Mouse (Mus musculus): ENCODE measurements around the gene Gm17349. TPM values are rescaled to one million over a fixed set of nuclear protein-coding genes. Genes with fewer than 3 reads are reported as not detected.
"Not testable (repeated sequence)": the region's sequence is repeated elsewhere in the genome, so short reads cannot be mapped to it uniquely, and the experiment has no call there.

Gene Gm17349
- total RNA-seq, 2 experiments from 2014 or later, result not detected

DNA sequence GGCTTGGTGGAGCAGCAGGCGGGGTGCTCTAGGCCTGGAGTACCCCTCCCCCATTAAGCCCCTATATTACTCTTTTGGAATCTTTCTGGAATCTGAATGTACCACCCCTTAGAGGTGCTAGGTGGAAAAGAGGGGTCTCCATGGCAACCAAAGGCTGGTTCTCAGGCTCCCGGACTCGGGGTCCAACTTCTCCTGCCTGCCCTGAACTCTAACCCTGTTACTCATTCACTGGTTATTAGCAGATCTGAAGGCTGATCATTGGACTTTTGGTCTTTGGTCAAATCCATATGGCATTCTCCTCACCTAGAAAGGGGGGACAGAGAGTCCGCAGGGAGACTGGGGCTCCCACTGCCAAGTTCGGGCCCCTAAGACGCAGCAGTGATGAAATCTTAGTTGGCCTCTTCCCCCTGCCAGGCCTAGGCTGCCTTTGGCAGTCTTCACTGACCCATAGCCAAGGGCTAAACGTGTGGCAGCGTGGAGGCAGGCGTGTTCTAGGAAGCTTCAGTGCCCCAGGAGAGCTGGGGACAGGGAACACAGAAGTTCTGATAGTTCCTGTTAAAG, 13.3 kb upstream of the Gm17349 start:
- no peak for ATAC-seq (ENCODE audit: poor library complexity, severe bottlenecking)

DNA sequence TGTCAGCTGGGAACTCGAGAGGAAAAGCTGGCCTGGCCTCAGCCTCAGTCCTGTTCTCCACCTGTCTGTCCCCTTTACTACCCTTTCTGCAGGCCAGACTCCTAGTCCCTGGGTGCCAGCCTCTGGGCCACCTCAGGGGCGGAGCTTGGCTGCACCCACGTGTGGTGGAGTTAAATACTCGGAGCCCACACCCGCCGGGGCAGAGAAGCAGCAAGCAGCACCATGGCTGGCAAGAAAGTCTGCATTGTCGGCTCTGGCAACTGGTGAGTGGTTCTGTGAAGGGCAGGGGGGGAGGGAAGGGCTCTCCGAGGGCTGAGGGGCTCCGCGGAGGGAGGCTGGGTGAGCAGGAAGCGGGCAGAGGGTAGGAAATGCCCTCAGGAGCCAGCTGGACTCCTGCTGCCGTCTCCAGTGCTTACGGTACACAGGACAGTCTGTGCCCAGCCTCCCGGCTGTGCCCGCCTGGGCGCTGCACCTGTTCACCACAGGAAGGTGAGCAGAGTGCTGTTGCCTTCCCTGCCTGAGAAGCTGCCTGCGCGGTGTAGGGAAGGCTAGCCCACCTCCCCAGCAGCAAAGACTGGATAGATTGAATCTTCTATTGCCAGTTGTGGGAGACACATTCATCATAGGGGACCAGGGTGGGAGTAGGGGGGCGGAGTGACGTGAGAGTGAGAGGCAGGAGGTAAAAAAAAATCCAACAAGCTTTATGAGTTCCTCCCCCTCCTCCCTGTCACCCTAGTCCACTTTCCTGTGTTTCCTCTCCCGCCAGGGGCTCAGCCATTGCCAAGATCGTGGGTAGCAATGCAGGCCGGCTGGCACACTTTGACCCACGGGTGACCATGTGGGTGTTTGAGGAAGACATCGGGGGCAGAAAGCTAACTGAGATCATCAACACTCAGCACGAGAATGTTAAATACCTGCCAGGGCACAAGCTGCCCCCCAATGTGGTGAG, 12.4 kb upstream of the Gm17349 start, which contains the start of gene Gpd1:
Gene Gpd1 (plus strand): TSS at position 130 of the 949 bp plus-strand sequence.
- ATAC-seq (ENCODE audit: poor library complexity, severe bottlenecking), result 0 out of 2 replicates have a peak, but pooled peaks have one; percentile 27

DNA sequence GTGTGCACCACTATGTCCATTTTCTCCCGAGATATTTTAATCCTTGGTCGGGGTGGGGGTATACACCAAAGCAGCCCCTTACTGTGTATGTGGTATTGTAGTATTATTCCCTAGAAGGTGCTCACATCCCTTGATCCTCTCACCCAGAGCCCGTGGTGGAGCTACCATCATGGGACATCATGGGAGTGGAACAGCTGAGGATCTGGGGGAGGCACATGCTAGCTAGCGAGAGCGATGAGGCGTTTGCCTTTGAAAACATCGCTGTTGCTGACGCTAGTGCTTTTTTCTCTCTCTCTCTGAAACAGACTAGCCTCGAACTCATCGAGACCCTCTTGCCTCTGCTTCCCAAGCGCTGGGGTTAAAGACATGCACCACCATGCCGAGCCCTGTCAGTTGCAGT, 11.5 kb upstream of the Gm17349 start:
- no peak for ATAC-seq (ENCODE audit: poor library complexity, severe bottlenecking)

DNA sequence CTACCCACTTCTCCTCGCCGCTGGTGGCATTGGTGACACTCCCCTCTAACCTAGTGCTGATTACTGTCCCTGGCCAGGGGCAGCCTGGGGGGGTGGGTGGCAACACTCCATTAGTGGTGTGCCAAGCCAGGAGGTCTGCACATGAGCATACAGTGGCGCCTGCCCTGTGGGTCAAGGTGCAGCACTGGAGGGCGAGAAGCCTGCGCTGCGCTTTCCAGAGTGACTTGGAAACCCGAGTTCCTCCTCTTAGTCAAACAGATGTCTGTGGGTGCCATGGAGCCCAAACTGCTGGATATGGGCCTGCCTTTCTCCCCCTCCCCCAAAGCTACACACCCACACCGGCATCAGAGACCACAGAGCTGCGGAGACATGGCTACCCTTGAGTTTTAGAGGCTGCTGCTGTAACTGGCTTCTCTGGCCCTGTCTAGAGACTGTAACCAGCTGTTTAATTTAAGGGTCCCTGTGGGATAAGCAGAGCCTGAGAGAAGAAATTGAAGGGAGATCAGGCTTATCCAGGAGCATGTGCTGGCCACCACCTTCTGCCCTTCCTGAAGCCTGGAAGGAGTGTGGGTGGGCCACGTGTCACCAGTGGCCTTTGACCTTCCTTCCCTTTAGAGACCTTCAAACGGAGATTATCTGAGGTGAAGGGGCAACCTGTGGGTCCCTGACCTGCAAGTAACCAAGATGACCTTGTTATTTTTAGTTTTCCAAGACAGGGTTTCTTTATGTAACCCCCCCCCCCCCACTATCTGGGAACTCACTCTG, 10.9 kb upstream of the Gm17349 start:
- no peak for ATAC-seq (ENCODE audit: poor library complexity, severe bottlenecking)

DNA sequence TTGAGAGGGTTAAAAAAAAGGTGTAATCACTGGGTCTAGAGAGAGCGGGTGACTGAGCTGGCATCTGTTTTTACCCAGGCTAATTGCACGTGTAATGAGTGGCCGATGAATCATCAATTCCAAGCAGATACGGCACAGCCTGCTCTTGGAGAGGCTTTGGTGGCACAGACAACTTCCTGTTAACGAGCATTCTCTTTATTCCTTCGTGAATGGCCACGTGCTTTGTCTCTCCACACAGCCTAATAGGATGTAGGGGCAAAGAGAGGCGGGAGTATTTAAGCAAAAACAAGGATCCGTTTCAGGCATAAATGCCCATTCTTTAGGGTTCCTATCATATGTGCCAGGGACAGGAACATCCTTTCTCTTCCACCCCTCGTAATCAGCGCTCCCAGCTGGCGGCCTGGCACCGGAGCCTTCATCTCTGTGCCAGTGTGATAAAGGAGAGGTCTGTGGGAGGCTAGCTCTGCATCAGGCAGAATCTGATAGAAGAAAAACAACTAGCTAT, 10.1 kb upstream of the Gm17349 start:
- no peak for ATAC-seq (ENCODE audit: poor library complexity, severe bottlenecking)

DNA sequence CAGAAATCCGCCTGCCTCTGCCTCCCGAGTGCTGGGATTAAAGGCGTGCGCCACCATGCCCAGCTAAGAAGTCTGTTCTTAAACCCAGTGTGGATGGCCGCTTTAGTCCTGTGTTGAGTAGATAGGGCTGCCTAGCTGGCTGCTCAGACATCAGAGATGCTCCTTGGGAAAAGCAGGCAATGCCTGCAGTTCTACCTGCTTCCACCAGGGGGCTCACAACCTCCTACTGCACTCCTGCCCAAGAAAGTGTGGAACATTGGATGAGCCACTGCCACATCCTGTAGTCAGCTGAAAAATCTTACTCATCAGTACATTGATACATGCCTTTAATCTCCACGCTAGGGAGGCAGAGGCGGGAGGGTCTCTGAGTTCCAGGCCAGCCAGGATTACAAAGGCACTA, 9.6 kb upstream of the Gm17349 start:
- ATAC-seq (ENCODE audit: poor library complexity, severe bottlenecking), result peak; percentile 84

DNA sequence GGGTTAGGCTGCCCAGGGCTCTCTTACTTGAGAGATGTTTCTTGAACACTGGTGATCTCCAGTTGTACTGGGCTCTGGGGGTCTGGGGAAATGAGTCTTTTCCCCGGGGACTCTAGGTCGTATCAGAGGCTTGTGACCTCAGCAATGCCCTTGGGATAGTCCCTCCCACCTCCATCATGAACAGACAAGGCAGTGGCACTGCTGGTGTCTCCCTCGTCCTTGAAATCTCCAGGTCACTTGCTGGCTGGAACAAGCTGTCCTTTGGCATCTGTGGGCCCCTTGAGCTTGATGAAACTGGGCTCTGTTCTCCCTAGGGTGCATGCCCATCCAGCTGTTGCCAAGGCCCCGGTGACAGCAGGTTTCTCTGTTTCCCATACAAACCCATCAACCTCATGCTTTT, 8.9 kb upstream of the Gm17349 start:
- no peak for ATAC-seq (ENCODE audit: poor library complexity, severe bottlenecking)

DNA sequence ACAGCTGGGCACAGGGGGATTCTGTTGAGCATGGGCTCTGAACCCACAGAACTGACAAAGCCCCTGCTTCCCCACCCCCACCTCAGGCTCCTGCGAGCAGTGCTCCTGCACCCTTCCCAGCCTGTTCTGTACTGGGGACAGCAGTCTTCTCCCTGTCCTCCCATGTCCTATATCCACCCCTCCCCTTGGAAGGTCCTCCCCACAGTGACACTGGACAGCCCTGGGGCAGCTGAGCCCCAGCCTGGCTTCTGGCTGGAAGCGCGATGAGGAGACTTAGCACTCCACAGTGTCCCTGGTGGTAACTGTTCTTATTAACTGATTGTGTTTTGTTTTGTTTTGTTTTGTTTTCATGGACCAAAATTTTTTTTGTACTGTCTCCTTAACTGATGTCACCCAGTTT, 8.3 kb upstream of the Gm17349 start:
- no peak for ATAC-seq (ENCODE audit: poor library complexity, severe bottlenecking)

DNA sequence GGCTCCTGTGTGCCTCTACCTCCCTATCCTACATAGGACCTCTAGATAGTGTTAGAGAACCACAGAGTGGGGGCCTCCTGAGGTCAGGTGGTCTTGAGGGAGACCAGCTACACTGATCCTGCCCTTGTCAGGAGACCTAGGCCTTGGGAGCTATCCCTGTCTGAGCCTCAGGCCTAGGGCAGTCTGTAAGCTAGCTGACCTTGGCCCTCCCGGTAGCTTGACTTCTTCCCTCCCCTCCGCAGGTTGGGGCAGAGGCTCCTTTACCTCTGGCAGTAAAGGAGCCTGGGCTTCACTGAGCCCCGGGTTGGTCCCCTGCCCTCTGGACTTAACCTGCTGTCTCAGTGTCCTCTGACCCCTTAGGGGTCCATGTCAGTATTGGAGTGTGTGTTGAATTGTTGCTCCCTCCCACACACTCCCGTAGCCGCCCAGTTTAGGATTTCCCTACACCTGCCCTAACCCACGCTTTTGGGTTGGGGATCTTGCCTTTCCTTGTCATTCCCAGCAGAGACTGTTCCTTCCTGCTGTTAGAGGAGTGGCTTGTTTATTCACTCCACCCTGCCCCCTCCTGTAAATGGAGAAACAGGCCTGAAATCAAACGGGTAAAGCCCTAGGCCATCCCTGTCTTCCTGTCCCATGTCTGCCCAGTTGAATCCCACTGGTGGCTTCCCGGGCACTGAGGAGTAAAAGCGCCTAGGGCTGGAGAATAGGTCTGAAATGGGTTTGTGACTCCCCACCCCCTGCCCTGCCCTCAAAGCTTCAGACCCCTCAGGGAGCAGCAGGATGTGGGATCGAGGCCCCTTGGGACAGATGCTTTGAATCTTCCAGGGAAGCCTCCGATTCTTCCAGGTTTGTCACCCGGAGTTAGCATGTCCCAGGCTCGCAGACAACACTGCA, 7.6 kb upstream of the Gm17349 start:
- ATAC-seq (ENCODE audit: poor library complexity, severe bottlenecking), result no peak

DNA sequence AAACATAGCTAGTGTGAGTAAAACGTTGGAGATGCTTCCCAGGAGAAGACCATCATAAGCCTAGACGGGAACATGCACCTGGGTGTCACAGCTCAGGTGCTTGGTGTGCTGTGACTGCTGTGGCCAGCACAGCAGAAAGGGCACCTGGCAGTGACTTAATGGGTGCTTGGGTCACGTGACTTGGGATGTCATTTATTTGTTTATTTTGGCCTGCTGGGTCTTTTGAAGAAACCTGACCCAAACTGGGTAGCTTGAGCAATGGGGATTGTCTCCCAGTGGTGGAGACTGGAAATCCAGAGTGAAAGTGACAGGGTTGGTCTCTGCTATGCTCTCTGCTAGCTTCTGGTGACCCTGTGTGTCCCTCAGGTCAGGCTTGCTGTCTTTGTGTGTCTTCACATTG, 6.2 kb upstream of the Gm17349 start:
- ATAC-seq (ENCODE audit: poor library complexity, severe bottlenecking), result no peak

DNA sequence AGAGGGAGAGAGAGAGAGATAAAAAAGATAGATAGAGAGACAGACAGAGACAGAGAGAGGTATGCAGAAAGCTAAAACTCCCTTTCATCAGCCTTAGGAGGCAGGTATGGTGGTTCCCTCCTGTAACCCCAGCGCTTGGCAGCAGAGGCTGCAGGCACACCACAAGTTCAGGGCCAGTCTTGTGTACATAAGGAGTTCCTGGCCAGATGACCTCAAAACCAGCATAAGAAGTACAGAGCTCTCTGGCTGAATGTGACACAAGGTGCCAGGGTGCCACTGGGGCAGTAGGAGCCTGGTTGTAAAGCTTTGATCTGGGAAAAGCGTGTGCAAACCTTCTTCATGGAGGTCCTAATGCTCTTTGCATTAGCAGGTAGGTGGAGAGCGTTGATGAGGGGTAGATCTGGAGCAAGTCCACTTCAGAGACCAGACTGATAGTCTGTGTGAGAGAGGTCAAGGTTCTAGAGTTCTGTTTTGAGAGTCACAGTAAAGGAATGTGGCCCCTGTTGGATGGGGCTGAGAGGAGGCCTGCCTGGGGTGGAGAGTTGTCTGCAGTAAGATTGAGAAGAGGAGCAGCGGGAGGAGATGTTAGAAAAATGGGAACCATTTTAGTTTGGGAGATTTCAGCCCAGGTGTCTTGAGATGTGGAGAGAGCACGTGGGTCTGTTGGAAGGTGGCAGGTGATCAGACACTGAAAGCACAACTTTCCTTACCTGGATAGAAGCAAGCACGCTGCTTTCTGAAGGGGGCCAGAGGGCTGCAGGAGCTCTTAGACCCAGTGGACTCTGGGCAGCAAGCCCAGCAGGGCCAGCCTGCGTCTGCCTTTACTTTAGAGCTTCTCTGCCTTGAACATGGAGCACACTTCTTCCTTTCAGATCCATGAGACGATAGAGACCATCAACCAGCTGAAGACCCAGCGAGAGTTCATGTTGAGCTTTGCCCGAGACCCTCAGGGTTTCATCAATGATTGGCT, 5.2 kb upstream of the Gm17349 start:
- ATAC-seq (ENCODE audit: poor library complexity, severe bottlenecking), result no peak

DNA sequence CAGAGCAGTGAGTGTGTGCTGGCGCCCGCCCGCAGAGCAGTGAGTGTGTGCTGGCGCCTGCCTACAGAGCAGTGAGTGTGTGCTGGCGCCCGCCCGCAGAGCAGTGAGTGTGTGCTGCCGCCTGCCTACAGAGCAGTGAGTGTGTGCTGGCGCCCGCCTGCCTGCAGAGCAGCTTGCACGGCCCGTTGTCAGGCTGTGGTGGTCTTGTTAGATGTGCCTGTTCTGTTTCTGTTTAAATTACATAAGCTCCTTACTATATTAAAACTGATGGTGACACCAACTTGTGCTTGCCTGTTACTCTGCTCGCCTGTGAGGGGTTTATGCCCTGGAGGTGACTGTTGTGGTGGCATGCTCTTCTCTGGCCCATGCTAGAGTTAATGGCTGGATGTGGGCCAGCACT, 2.9 kb upstream of the Gm17349 start:
- no peak for ATAC-seq (ENCODE audit: poor library complexity, severe bottlenecking)

DNA sequence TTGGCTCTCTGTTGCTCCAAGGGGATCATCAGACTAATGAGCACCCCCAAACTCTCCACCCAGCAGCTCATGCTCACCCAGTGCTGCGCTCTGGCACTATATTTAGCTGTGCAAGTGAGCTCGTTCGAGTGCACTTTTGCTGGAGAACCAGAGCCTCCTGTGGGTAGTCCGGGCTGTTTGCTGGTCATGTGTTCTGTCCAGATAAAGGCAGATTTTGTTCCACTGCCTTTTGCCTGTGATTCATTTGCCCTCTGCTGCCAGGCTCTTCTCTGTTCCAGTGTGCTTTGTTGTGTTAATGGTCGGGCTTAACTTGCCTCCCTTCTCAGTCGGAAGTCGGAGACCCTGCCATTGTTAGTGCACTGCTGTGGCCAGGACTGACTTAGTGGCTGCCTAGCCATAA, 409 bp downstream of the Gm17349 start:
- no peak for ATAC-seq (ENCODE audit: poor library complexity, severe bottlenecking)

DNA sequence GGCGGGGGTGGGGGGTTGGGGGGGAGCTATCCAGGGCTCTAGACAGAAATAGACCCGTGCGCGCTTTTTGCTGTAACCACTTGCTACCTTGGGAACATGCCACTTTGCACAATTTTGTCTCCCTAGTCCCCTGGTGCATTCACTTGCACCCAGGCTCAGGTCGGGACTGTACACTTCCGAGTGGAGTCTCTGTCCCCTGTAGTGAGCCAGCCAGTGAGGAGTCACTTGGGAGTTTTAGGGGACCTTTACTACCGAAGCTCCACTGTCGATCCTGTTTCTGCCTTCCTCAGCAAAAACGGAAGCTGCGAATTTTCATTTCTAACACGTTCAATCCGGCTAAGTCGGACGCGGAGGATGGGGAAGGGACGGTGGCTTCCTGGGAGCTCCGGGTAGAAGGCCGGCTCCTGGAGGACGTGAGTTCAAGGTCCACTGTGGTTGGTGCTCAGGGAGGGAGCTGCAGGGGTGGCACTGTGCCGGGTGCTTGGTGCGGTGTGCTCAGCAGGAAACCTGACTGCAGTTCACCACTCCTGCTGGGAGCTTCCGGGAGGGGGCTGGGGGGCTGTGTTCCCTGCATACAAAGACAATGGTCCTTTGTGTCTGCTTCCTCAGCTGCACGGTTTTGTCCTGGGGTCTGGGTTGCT, 1.1 kb downstream of the Gm17349 start:
- no peak for ATAC-seq (ENCODE audit: poor library complexity, severe bottlenecking)

DNA sequence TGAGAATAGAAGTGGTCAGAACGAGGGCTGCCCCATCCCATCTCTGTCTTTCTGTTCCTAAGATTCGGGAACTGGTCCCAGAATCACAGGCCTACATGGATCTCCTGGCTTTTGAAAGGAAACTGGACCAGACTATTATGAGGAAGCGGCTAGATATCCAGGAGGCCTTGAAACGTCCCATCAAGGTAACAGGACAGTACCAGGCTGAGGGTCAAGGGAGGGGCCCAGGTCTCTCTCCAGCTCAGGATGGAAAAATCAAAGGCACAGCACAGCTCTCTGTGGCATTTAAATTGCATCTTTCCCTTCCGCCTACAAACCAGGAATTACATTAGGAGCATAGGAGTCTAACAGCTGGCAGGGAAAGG, 1.6 kb downstream of the Gm17349 start:
- ATAC-seq (ENCODE audit: poor library complexity, severe bottlenecking), result no peak

DNA sequence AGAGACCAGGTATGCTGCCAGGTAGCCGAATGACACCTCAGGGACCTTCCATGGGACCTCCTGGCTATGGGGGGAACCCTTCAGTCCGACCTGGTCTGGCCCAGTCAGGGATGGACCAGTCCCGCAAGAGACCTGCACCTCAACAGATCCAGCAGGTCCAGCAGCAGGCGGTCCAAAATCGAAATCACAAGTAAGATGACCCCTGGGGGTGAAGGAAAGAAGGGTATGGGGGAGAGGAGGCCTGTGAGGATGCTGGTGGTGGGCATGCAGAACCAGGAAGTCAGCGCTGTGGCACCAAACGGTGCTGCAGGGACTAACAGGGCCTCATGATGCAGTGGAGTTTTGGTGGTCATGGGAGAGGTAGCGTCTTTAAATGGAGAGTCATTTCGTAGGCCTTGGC, 2.2 kb downstream of the Gm17349 start:
- ATAC-seq (ENCODE audit: poor library complexity, severe bottlenecking), result no peak

DNA sequence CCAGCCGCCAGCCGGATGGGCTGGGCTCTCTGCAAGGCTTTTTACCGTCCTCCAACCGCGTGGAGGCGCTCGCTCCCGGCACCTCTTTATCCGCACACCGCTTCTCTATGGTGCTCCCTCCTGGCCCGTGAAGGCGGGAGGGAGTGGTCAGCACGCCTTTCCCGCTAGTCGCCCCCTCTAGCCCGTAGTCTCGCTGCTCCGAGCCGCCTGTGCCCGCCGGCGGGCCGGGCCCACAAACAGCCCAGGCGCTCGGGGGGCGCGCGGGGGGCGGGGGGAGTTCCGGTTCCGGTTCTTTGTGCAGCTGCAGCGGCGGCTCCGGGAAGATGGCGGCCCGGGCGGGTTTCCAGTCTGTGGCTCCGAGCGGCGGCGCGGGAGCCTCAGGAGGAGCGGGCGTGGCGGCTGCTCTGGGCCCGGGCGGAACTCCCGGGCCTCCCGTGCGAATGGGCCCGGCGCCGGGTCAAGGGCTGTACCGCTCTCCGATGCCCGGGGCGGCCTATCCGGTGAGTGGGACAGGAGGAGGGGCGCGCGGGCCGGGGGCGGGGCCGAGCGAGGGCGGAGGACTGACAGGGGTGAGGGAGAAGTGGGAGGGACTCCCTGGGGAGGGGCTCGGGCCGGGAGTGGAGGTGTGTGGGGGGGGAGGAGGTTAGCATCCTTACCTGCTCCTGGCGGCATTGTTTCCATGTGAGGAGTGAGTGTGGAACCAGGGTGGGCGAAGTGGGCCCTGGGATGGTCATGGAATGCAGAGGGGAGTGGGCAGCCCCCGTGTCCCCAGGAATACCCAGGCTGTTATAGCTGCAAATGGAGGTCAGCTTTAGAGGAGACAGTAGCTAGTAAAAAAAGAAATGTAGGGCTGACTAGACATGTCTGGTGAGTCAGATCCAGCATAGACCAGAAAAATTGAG, 3.0 kb downstream of the Gm17349 start, which contains the start of gene Smarcd1:
Gene Smarcd1 (plus strand): TSS at position 131 of the 902 bp plus-strand sequence.
- ATAC-seq (ENCODE audit: poor library complexity, severe bottlenecking), result peak; percentile 89

DNA sequence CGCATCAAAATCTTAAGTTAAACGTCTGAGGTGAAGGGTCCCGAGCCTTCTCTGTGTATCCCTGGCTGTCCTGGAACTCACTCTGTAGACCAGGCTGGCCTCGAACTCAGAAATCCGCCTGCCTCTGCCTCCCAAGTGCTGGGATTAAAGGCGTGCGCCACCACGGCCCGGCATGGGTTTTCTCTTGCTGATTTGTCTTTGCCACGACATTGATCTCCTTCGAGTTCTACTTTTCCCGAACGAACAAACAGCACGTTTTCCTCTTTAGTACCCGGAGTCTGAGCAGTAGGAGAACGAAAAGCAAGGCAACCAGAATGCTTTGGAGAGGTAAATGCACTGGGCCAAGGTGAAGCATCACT, 3.7 kb downstream of the Gm17349 start:
- not testable (repeated sequence) for ATAC-seq (ENCODE audit: poor library complexity, severe bottlenecking)
